Mouse (Mus musculus) embryonic facial prominence, embryonic 11.5 days (tissue): ENCODE measurements at regions not wholly inside any gene's neighbourhood (a gene's known extent, or its start where the extent isn't known, plus 50 kb on each side); places are given as distances from the start of the nearest gene placed in this dataset.
"Not testable (repeated sequence)": the region's sequence is repeated elsewhere in the genome, so short reads cannot be mapped to it uniquely, and the experiment has no call there.

Experiments used
- ATAC-seq: fragments of 200-750 bp; cut with Nextera tagmentation; replicated peaks from 2 replicates; pipeline ENCODE4 v1.8.0; 2017; ENCODE audit warnings: low read depth; ENCODE audit not compliant: insufficient number of reproducible peaks, low FRiP score, low TSS enrichment
- DNase-seq: peaks from one replicate; pipeline ENCODE4 v3.0.0-alpha.2; 2015; ENCODE audit warnings: low spot score
- H3K27ac ChIP-seq: fragments of 300-500 bp; sonication (generic); replicated peaks from 2 replicates; pipeline ENCODE4 v1.5.1; 2014; ENCODE audit warnings: mild to moderate bottlenecking, low read depth, low read length, control low read depth
- H3K27me3 ChIP-seq: fragments of 300-500 bp; sonication (generic); 2 replicates; pipeline ENCODE4 v1.6.1; 2014; ENCODE audit warnings: mild to moderate bottlenecking, low read length, moderate library complexity, mixed read lengths; ENCODE audit not compliant: control insufficient read depth, insufficient read depth
- H3K36me3 ChIP-seq: fragments of 300-500 bp; sonication (generic); replicated peaks from 2 replicates; pipeline ENCODE4 v1.6.1; 2014; ENCODE audit warnings: low read depth, mild to moderate bottlenecking, low read length, moderate library complexity, mixed read lengths; ENCODE audit not compliant: control insufficient read depth, insufficient read depth
- H3K4me1 ChIP-seq: fragments of 300-500 bp; sonication (generic); 2 replicates; pipeline ENCODE4 v1.6.1; 2014; ENCODE audit warnings: low read length, mixed read lengths; ENCODE audit not compliant: control insufficient read depth, insufficient read depth
- H3K4me2 ChIP-seq: fragments of 300-500 bp; sonication (generic); 2 replicates; pipeline ENCODE4 v1.6.1; 2014; ENCODE audit warnings: low read depth, mild to moderate bottlenecking, control low read depth, low read length, moderate library complexity
- H3K4me3 ChIP-seq: fragments of 300-500 bp; sonication (generic); 2 replicates; pipeline ENCODE4 v1.5.1; 2014; ENCODE audit warnings: low read depth, low read length, control low read depth
- H3K9ac ChIP-seq: fragments of 300-500 bp; sonication (generic); replicated peaks from 2 replicates; pipeline ENCODE4 v1.6.1; 2014; ENCODE audit warnings: mild to moderate bottlenecking, control low read depth, low read length
- H3K9me3 ChIP-seq: fragments of 300-500 bp; sonication (generic); replicated peaks from 2 replicates; pipeline ENCODE4 v1.6.1; 2016; ENCODE audit warnings: mild to moderate bottlenecking, low read length, inconsistent platforms, mixed read lengths; ENCODE audit not compliant: control insufficient read depth
- WGBS: fragments of 180-500 bp; shearing (Covaris S2); extraction: QIAGEN DNeasy Blood & Tissue Kit; methylation state at CpG from one replicate; pipeline ENCODE4 v1.1.7; 2014; 5-methylcytosine and 5-hydroxymethylcytosine counted together

DNA sequence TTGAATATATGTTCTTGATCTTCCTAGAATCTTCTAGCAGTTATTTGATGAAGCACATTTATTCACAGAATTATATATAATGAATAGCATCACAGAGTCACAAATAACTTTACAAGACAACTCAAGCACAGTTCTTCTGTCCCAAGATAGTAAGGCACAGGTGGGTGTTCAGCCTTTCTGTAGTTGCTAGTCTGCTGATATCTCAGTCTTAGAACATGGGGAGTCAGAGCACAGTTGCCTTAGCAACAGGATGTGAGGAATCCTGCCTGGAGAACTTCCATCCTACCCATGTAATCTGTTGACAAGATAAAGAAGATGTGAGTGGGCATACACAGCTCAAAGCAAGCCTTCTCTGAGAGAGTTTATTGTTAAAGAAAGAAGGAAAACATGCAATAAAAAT is 248.2 kb downstream of the Aasdhppt start:
- ATAC-seq (no peak), DNase-seq (no peak)
- H3K4me2 ChIP-seq, result no peak overlapping the region
- no peaks in the 10 kb centered on the region for H3K27me3 ChIP-seq
- no peak overlapping the region for H3K4me3 ChIP-seq
- H3K9me3 ChIP-seq, result no peaks in the 10 kb centered on the region
- no peaks in the 10 kb centered on the region for H3K36me3 ChIP-seq
- no peak overlapping the region for H3K9ac ChIP-seq
- H3K27ac ChIP-seq, result no peak overlapping the region
- H3K4me1 ChIP-seq, result no peaks in the 10 kb centered on the region

DNA sequence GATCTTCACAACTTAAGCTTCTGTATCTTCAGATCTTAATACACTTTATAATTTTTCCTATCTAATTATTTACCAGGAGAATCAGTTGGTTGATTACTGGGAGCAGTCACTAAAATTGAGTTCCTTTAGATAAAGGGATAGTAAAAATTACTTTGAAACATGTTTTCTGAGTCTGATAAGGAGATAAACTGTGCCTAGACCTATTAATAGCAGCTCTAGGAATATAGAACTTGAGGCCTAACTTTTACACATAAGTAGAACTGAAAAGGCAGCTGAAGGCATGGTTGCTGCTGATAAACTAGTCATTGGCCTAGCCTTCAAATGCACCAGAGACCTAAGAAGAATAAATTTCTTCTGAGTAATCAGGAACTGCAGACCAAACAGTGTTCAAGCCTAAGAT is 260.5 kb downstream of the Aasdhppt start:
- Histone ChIP-seq H3K27me3 (no peaks in the 10 kb centered on the region), H3K9ac (no peak overlapping the region), H3K27ac (no peak overlapping the region), H3K4me3 (no peak overlapping the region), H3K4me2 (no peak overlapping the region), H3K36me3 (no peaks in the 10 kb centered on the region), H3K9me3 (no peaks in the 10 kb centered on the region), H3K4me1 (no peaks in the 10 kb centered on the region)
- no peak for ATAC-seq
- no peak for DNase-seq

DNA sequence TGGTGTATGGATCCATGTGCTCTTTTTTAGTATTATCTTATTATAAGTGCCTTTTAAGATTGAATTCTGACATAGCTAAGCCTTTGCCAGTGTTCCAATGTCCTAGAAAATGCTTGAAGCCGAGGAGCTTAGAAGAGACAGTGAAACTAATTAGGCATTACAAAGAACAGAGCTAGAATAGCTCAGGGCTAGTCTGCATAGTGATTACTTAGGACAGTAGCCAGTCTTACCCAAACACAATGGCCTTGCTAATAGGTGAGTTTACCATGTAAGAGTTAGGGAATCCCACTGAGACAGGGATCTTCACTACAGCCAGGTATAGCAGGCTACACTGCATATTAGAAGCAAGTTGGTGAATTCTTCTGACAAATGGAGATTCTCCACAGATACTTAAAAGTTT is 261.6 kb downstream of the Aasdhppt start:
- H3K36me3 ChIP-seq, H3K4me3 ChIP-seq, H3K27ac ChIP-seq, H3K27me3 ChIP-seq, DNase-seq, H3K9me3 ChIP-seq, H3K4me2 ChIP-seq, ATAC-seq, H3K9ac ChIP-seq, H3K4me1 ChIP-seq: not testable (repeated sequence)
- 29% methylated on average over 1 of the region's 1 CpGs for WGBS

DNA sequence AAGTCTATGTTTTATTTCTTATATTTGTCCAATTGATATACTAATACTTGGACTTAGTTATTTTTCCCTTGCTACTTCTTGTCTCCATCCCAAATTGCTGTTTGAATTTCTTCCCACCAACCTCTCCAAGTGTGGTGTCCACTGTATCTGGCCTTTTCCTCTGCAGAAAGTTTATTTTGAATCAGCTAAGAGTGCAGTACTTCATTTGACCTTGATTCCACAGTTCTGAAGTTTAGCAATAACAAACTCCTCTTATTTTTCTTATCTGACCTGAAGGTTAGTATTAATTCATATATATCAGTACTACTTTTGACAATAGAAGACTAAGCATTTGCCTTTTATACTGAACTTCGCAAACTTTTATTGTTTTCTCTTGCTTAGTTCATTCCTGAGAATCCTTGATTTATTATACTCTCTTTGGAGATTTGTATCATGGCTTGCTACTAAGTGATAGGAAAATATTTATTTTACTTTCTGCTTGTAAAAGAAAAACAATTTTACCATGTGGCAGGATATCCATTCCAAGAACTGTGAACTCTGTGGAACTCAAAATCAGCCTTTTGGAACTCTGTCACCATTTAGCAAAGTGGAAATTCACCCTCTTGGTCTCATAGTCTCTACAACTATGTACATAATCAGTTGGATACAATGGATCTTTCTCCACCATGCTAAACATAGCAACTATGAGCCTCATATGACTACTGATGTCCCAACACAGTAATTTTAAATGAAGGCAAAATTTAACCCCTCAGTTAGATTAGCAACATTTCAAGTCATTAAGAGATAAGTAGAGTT is 268.2 kb downstream of the Aasdhppt start:
- ATAC-seq (no peak), DNase-seq (no peak)
- WGBS, result 96% methylated on average over 1 of the region's 1 CpGs
- H3K4me1 ChIP-seq, result no peaks in the 10 kb centered on the region
- H3K4me3 ChIP-seq, result no peak overlapping the region
- no peaks in the 10 kb centered on the region for H3K36me3 ChIP-seq
- no peak overlapping the region for H3K9ac ChIP-seq
- H3K9me3 ChIP-seq, result no peaks in the 10 kb centered on the region
- H3K4me2 ChIP-seq, result no peak overlapping the region
- H3K27me3 ChIP-seq, result no peaks in the 10 kb centered on the region
- no peak overlapping the region for H3K27ac ChIP-seq

DNA sequence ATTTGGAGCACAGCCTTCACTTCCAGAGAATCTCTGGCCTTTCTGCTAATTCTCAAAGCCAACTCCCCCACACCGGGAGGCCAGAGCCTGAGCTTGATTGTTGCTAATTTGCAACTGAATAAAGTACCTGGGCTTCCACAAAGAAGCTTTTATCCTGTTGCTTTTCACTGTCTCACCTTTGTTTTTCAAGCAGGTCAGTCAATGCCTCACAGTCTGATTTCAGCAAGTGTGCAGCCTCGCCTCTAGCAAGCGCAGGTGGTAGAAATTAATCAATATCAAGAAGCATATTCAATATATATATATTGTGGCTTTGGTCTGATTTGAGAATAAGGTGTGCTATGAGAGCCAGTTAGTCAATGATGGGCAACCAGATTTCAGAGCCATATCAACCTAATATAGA is 282.1 kb downstream of the Aasdhppt start:
- not testable (repeated sequence) for H3K9me3 ChIP-seq, H3K9ac ChIP-seq, H3K4me1 ChIP-seq, H3K27ac ChIP-seq, H3K27me3 ChIP-seq, H3K4me2 ChIP-seq, ATAC-seq, H3K4me3 ChIP-seq, H3K36me3 ChIP-seq, DNase-seq
- 84% methylated on average over 3 of the region's 3 CpGs for WGBS

DNA sequence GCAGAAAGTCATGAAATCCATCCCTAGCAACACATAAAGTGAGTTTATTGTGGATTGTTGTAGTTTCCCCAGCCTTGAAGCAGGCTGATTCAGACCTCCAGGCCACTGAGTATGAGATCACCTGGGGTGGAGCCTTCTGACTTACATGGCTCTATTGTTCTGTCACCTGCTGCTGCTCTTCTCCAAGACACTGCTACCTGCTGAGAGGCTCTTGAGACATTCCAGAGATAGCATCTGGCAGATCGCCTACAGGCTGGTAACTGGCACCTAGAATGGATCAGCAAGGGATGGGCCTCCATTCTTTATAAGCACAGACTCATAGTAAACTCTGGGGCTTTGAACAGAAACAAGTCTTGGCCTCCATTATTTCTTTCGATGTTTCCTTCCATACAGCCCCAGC is 289.2 kb downstream of the Aasdhppt start:
- H3K27ac ChIP-seq, result no peak overlapping the region
- no peak overlapping the region for H3K4me2 ChIP-seq
- H3K27me3 ChIP-seq, result no peaks in the 10 kb centered on the region
- ATAC-seq (no peak), DNase-seq (no peak)
- H3K9me3 ChIP-seq, result no peaks in the 10 kb centered on the region
- no peaks in the 10 kb centered on the region for H3K36me3 ChIP-seq
- H3K4me1 ChIP-seq, result no peaks in the 10 kb centered on the region
- no peak overlapping the region for H3K4me3 ChIP-seq
- 63% methylated on average over 2 of the region's 2 CpGs for WGBS
- H3K9ac ChIP-seq, result no peak overlapping the region

DNA sequence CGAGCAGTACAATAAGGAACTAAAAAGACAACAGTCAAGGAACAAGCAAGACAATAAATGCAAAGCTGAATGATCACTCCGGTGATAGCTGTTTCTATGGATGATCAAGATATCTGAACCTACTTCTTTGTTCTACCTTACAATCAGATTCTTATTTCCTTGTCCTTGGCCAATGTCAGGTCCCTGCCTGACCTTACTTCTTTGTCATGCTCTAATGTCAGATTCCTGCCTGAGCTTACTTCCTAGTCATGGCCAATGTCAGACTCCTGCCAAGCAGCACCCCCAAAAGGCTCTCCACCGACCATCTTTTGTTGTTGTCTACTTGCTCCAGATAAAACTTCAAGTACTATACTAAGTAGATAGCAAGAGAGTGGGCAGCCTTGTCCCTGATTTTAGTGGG is 312.6 kb downstream of the Aasdhppt start:
- H3K9ac ChIP-seq, result no peak overlapping the region
- no peak overlapping the region for H3K4me2 ChIP-seq
- 87% methylated on average over 3 of the region's 3 CpGs for WGBS
- H3K4me3 ChIP-seq, result no peak overlapping the region
- no peaks in the 10 kb centered on the region for H3K9me3 ChIP-seq
- DNase-seq (no peak), ATAC-seq (no peak)
- no peaks in the 10 kb centered on the region for H3K4me1 ChIP-seq
- H3K27me3 ChIP-seq, result no peaks in the 10 kb centered on the region
- no peaks in the 10 kb centered on the region for H3K36me3 ChIP-seq
- no peak overlapping the region for H3K27ac ChIP-seq

DNA sequence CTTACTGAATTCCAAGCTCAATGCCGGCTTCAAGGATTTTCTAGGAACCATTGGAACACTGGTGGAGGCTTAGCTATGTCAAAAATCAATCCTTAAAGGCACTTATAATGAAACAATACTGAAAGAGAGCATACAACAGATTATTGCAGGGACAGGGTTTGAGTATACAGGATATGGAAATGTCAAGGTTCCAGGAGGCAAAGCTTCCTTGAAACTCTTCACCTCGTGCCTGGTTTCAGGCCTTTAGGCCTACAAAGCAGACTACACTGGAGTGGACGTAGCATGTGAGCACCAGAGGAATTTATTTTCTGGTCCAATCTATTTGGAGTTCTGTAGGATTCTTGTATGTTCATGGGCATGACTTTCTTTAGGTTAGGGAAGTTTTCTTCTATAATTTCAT is 320.9 kb downstream of the Aasdhppt start:
- ATAC-seq, H3K4me3 ChIP-seq, H3K36me3 ChIP-seq, DNase-seq, H3K27me3 ChIP-seq, H3K4me2 ChIP-seq, H3K9ac ChIP-seq, H3K4me1 ChIP-seq, H3K9me3 ChIP-seq, H3K27ac ChIP-seq: not testable (repeated sequence)
- WGBS, result 78% methylated on average over 3 of the region's 3 CpGs
